Mouse (Mus musculus) small intestine, adult 2 months (tissue): ENCODE data around the gene Ntrk1. TPM values are rescaled to one million over a fixed set of nuclear protein-coding genes. Genes with fewer than 3 reads are reported as not detected.

ENCODE experiments used
- H3K27ac ChIP-seq: fragments of 200-500 bp; 2 replicates; pipeline ENCODE4 v1.5.1; 2012; ENCODE audit warnings: low read depth, low read length, control low read depth, inconsistent platforms; ENCODE audit not compliant: insufficient read depth
- H3K27me3 ChIP-seq: fragments of 200-500 bp; 2 replicates; pipeline ENCODE4 v1.6.1; 2012; ENCODE audit warnings: mild to moderate bottlenecking, moderate library complexity, low read length, inconsistent platforms; ENCODE audit not compliant: control insufficient read depth, insufficient read depth
- H3K36me3 ChIP-seq: fragments of 200-500 bp; 2 replicates; pipeline ENCODE4 v1.6.1; 2012; ENCODE audit warnings: mild to moderate bottlenecking, low read length, control low read depth, inconsistent platforms; ENCODE audit not compliant: control insufficient read depth, insufficient read depth
- H3K4me1 ChIP-seq: fragments of 200-500 bp; 2 replicates; pipeline ENCODE4 v1.6.1; 2012; ENCODE audit warnings: low read length, inconsistent platforms, mixed read lengths; ENCODE audit not compliant: control insufficient read depth, insufficient read depth, insufficient read length
- H3K4me3 ChIP-seq: fragments of 200-500 bp; 2 replicates; pipeline ENCODE4 v1.5.1; 2012; ENCODE audit warnings: low read depth, mild to moderate bottlenecking, control low read depth, inconsistent platforms, low read length, moderate library complexity
- CTCF ChIP-seq: fragments of 200-500 bp; IDR thresholded peaks from 2 replicates; pipeline ENCODE4 v1.5.1; 2012; ENCODE audit warnings: low read depth, mild to moderate bottlenecking, control low read depth, inconsistent platforms, low read length, moderate library complexity, mixed read lengths; ENCODE audit not compliant: insufficient replicate concordance, insufficient read length; ENCODE audit errors: extremely low read depth
- POLR2A ChIP-seq: fragments of 200-500 bp; IDR thresholded peaks from 2 replicates; pipeline ENCODE4 v1.6.1; 2012; ENCODE audit warnings: low read depth, mild to moderate bottlenecking, control low read depth, inconsistent platforms, low read length, moderate library complexity
- WGBS: fragments of 180-500 bp; shearing (Covaris S2); methylation state at CpG from one replicate; pipeline ENCODE4 v1.1.7; 2018; 5-methylcytosine and 5-hydroxymethylcytosine counted together
- polyA plus RNA-seq: library from polyadenylated mRNA; depleted of rRNA; stranded (reverse); fragments of >200 nt; gene quantifications from 2 replicates; pipeline ENCODE4 v1.2.3, GENCODE M21; 2012; rRNA removed

The Ntrk1 gene
- polyA plus RNA-seq, 1 experiment: 0.08 TPM

- H3K27ac ChIP-seq: no peak overlapping the region
- no peaks in the 10 kb centered on the region for H3K27me3 ChIP-seq
- TF ChIP-seq POLR2A (no peak), CTCF (no peak)
- no peaks in the 10 kb centered on the region for H3K4me1 ChIP-seq
- H3K36me3 ChIP-seq: peaks cover 46% of the 10 kb centered on the region
- H3K4me3 ChIP-seq: no peak overlapping the region
- WGBS: 68% methylated on average over 5 of the region's 5 CpGs
Measured at GRCm38 (mm10) chr3:87738906-87739305, 56.1 kb downstream of the Ntrk1 start.

GRCm38 (mm10) chr3:87735335-87735734 lies 59.6 kb downstream of the Ntrk1 start:
- Histone ChIP-seq H3K4me1 (no peaks in the 10 kb centered on the region), H3K36me3 (peaks cover 76% of the 10 kb centered on the region), H3K27me3 (no peaks in the 10 kb centered on the region), H3K27ac (no peak overlapping the region), H3K4me3 (no peak overlapping the region)
- no peak for TF ChIP-seq POLR2A
- TF ChIP-seq CTCF: no peak
- 80% methylated on average over 9 of the region's 9 CpGs for WGBS

- H3K36me3 ChIP-seq: peaks cover 87% of the 10 kb centered on the region
- TF ChIP-seq CTCF: no peak
- TF ChIP-seq POLR2A: no peak
- H3K27ac ChIP-seq: no peak overlapping the region
- WGBS: 91% methylated on average over 11 of the region's 11 CpGs
- no peaks in the 10 kb centered on the region for H3K4me1 ChIP-seq
- no peak overlapping the region for H3K4me3 ChIP-seq
- H3K27me3 ChIP-seq: no peaks in the 10 kb centered on the region
Measured at GRCm38 (mm10) chr3:87733984-87734761, 60.8 kb downstream of the Ntrk1 start.

- H3K4me3 ChIP-seq: no peak overlapping the region
- TF ChIP-seq CTCF (no peak), POLR2A (no peak)
- peaks cover 89% of the 10 kb centered on the region for H3K36me3 ChIP-seq
- no peak overlapping the region for H3K27ac ChIP-seq
- H3K27me3 ChIP-seq: no peaks in the 10 kb centered on the region
- no peaks in the 10 kb centered on the region for H3K4me1 ChIP-seq
- WGBS: 82% methylated on average over 4 of the region's 4 CpGs
Measured at GRCm38 (mm10) chr3:87733098-87733497, 61.9 kb downstream of the Ntrk1 start.

- Histone ChIP-seq H3K27ac (no peak overlapping the region), H3K4me1 (no peaks in the 10 kb centered on the region), H3K4me3 (no peak overlapping the region), H3K36me3 (peaks cover 88% of the 10 kb centered on the region), H3K27me3 (no peaks in the 10 kb centered on the region)
- whole genome bisulfite sequencing: 74% methylated on average over 6 of the region's 6 CpGs
- TF ChIP-seq CTCF (no peak), POLR2A (no peak)
Measured at GRCm38 (mm10) chr3:87728696-87729095, 66.3 kb downstream of the Ntrk1 start.

Other genes starting within 250 kb of the Ntrk1 start
- 12.7 and 32.4 TPM in 2 replicates for gene Arhgef11, start 177.6 kb downstream of the Ntrk1 start, polyA plus RNA-seq
- gene Lrrc71, start 46.5 kb downstream of the Ntrk1 start, polyA plus RNA-seq: 0.03 TPM in 2 replicates
- 1.3 and 2.6 TPM in 2 replicates for gene Insrr, start 1.8 kb upstream of the Ntrk1 start, polyA plus RNA-seq
- 13.0 and 20.1 TPM in 2 replicates for gene Pear1, start 29.1 kb upstream of the Ntrk1 start, polyA plus RNA-seq
- 3.0 and 5.9 TPM in 2 replicates for gene Sh2d2a, start 51.6 kb upstream of the Ntrk1 start, polyA plus RNA-seq
- 13.4 and 27.1 TPM in 2 replicates for gene Prcc, start 90.4 kb upstream of the Ntrk1 start, polyA plus RNA-seq
- 20.0 and 44.5 TPM in 2 replicates for gene Hdgf, start 111.2 kb upstream of the Ntrk1 start, polyA plus RNA-seq
- 12.5 and 25.5 TPM in 2 replicates for gene Mrpl24, start 124.3 kb upstream of the Ntrk1 start, polyA plus RNA-seq
- gene Isg20l2, start 135.2 kb upstream of the Ntrk1 start, polyA plus RNA-seq: 3.9 and 7.0 TPM in 2 replicates
- gene Rrnad1, start 135.6 kb upstream of the Ntrk1 start, polyA plus RNA-seq: 12.5 and 17.3 TPM in 2 replicates
- gene Crabp2, start 153.5 kb upstream of the Ntrk1 start, polyA plus RNA-seq: 0.10 TPM in 1 of 2 replicates, not detected in the other
- gene Nes, start 175.9 kb upstream of the Ntrk1 start, polyA plus RNA-seq: 2.6 and 5.0 TPM in 2 replicates
- gene Bcan, start 205.1 kb upstream of the Ntrk1 start, polyA plus RNA-seq: 0.04 and 0.24 TPM in 2 replicates
- not detected in 2 replicates for gene Hapln2, start 232.4 kb upstream of the Ntrk1 start, polyA plus RNA-seq
- gene Gpatch4, start 247.9 kb upstream of the Ntrk1 start, polyA plus RNA-seq: 3.7 and 4.4 TPM in 2 replicates